Mouse (Mus musculus): Measurements from ENCODE around the gene Igsf21.

- TF ChIP-seq CTCF (IDR thresholded peaks at IDR 0.05; ENCODE audit: low read depth, low read length) (no peak), POLR2A (IDR thresholded peaks at IDR 0.05; ENCODE audit: insufficient read depth, low read length) (no peak), EP300 (IDR thresholded peaks at IDR 0.05; ENCODE audit: insufficient read depth, low read depth, low read length) (no peak)
These were observed 12.0 kb downstream of the Igsf21 start for GRCm38 (mm10) chr4:140234412-140235205.

Data from ES-Bruce4 (cell line).